Mouse (Mus musculus): Measurements from ENCODE around the gene B3glct. TPM values are rescaled to one million over a fixed set of nuclear protein-coding genes. Genes with fewer than 3 reads are reported as not detected.

Gene B3glct
- polyA plus RNA-seq, 1 experiment from 2014 or later, result 17.8 TPM

DNA sequence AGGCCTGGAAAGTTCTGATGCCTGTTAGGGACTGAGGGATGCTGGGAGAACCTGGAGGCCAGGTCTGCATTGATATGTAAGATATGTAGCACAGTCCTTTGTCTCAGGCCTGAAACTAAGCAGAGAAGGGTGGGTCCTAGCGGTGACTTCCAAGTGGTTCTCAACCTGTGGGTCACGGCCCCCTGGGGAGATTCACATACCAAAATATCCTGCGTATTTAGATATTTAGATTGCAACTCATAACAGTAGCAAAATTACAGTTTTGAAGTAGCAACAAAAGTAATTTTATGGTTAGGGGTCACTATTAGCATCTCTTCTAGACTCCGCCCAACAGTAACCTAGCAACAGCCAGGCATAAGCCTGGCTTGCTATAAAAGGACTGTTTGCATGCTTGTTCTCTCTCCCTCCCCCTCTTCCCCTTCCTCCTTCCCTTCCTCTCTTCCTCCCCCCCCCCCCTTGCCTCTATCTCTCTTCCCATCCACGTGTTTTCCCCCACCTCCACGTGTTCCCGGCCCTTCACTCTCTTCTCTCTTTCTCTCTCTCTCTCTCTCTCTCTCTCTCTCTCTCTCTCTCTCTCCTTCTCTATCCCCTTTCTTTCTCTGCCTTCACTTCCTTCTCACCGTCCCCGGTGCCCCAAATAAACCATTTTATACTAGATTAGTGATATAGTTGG, 19.2 kb upstream of the B3glct start:
- no peak overlapping the region for H3K4me2 ChIP-seq (replicated peaks; ENCODE audit: low read depth, low read length)
- no peaks in the 10 kb centered on the region for H3K27me3 ChIP-seq (ENCODE audit: control insufficient read depth, insufficient read depth, low read length)
- no peak overlapping the region for H3K9ac ChIP-seq (replicated peaks; ENCODE audit: low read depth, low read length)
- no peaks in the 10 kb centered on the region for H3K36me3 ChIP-seq (ENCODE audit: control insufficient read depth, insufficient read depth, low read length)
- no peak overlapping the region for H3K4me3 ChIP-seq (ENCODE audit: low read depth, low read length)
- 64% methylated on average over 9 of the region's 9 CpGs for WGBS
- H3K27ac ChIP-seq (ENCODE audit: low read length), result no peak overlapping the region
- H3K9me3 ChIP-seq (ENCODE audit: control insufficient read depth, low read depth, low read length), result no peaks in the 10 kb centered on the region
- no peak for ATAC-seq (ENCODE audit: insufficient number of reproducible peaks, insufficient read depth, low FRiP score, low read depth)
- no peaks in the 10 kb centered on the region for H3K4me1 ChIP-seq (ENCODE audit: control insufficient read depth, insufficient read depth, low read length)

DNA sequence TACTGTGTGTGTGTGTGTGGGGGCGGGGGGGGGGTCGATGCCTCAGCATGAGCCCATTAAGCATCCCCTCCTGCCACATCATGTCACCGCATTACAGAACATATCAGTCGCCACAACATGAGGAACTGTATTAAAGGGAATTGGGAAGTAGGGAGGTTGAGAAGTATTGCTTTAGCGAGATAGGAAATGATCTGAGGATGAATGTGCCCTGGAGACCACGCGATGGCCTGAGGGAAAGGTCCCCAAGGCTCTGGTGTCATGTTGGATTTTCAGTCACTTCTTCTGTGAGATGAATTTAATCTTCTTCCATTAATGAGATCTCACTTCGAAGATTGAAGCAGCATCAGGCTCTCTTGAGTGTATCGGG, 18.6 kb upstream of the B3glct start:
- WGBS, result 60% methylated on average over 8 of the region's 9 CpGs
- no peak overlapping the region for H3K4me2 ChIP-seq (replicated peaks; ENCODE audit: low read depth, low read length)
- no peak for ATAC-seq (ENCODE audit: insufficient number of reproducible peaks, insufficient read depth, low FRiP score, low read depth)

DNA sequence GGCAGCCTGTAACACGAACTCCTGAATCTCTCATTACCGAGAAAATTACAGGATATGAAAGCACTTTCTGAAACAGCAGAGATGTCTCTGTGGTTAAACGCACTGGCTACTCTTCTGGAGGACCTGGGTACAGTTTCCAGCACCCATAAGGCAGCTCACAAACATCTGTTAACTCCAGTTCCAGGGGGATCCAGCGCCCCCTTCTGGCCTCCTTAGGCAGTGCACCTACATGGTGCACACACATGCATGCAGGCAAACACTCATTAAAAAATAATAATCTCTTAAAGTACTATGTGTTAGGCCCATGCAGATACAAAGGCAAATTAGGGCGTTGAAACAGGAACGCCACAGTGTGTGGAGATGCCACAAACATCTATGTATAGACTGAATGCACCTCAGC, 16.6 kb upstream of the B3glct start:
- H3K27ac ChIP-seq (ENCODE audit: low read length), result no peak overlapping the region
- no peaks in the 10 kb centered on the region for H3K36me3 ChIP-seq (ENCODE audit: control insufficient read depth, insufficient read depth, low read length)
- H3K4me2 ChIP-seq (replicated peaks; ENCODE audit: low read depth, low read length), result no peak overlapping the region
- H3K9me3 ChIP-seq (ENCODE audit: control insufficient read depth, low read depth, low read length), result no peaks in the 10 kb centered on the region
- H3K27me3 ChIP-seq (ENCODE audit: control insufficient read depth, insufficient read depth, low read length), result no peaks in the 10 kb centered on the region
- no peak overlapping the region for H3K9ac ChIP-seq (replicated peaks; ENCODE audit: low read depth, low read length)
- no peak for ATAC-seq (ENCODE audit: insufficient number of reproducible peaks, insufficient read depth, low FRiP score, low read depth)
- no peaks in the 10 kb centered on the region for H3K4me1 ChIP-seq (ENCODE audit: control insufficient read depth, insufficient read depth, low read length)
- 86% methylated on average over 6 of the region's 6 CpGs for WGBS
- H3K4me3 ChIP-seq (ENCODE audit: low read depth, low read length), result no peak overlapping the region

More for the DNA sequence above, 18.6 kb upstream of the B3glct start:
- H3K36me3 ChIP-seq (ENCODE audit: control insufficient read depth, insufficient read depth, low read length), result no peaks in the 10 kb centered on the region
- no peaks in the 10 kb centered on the region for H3K27me3 ChIP-seq (ENCODE audit: control insufficient read depth, insufficient read depth, low read length)
- no peak overlapping the region for H3K4me3 ChIP-seq (ENCODE audit: low read depth, low read length)
- H3K9ac ChIP-seq (replicated peaks; ENCODE audit: low read depth, low read length), result no peak overlapping the region
- no peaks in the 10 kb centered on the region for H3K4me1 ChIP-seq (ENCODE audit: control insufficient read depth, insufficient read depth, low read length)
- no peaks in the 10 kb centered on the region for H3K9me3 ChIP-seq (ENCODE audit: control insufficient read depth, low read depth, low read length)
- H3K27ac ChIP-seq (ENCODE audit: low read length), result no peak overlapping the region

- Histone ChIP-seq H3K27ac (ENCODE audit: low read length) (no peak overlapping the region), H3K9me3 (ENCODE audit: control insufficient read depth, low read depth, low read length) (no peaks in the 10 kb centered on the region), H3K9ac (replicated peaks; ENCODE audit: low read depth, low read length) (no peak overlapping the region), H3K4me3 (ENCODE audit: low read depth, low read length) (no peak overlapping the region), H3K36me3 (ENCODE audit: control insufficient read depth, insufficient read depth, low read length) (no peaks in the 10 kb centered on the region), H3K27me3 (ENCODE audit: control insufficient read depth, insufficient read depth, low read length) (no peaks in the 10 kb centered on the region), H3K4me2 (replicated peaks; ENCODE audit: low read depth, low read length) (no peak overlapping the region), H3K4me1 (ENCODE audit: control insufficient read depth, insufficient read depth, low read length) (no peaks in the 10 kb centered on the region)
- ATAC-seq (ENCODE audit: insufficient number of reproducible peaks, insufficient read depth, low FRiP score, low read depth), result no peak
- WGBS, result 95% methylated on average over 6 of the region's 6 CpGs
Observed at GRCm38 (mm10) chr5:149662980-149663379, 15.1 kb upstream of the B3glct start.

DNA sequence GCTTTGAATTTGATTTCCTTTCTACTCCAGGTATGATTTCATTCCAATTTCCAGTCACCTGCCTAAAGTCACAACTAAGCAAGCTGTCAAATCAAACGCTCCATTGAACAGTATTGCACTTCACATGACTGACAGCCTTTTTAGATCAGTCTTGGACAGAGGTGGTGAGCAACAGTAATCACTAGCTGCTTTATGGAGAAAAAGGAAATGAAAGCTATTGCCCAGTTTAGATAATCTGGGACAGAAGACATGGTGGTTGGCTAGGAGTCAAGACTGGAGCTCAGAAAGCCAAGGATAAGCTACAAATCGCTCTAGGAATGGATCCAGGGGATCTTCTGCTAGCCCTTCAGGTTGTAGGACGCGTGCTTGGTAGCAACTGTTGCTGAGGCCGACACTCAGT, 14.6 kb upstream of the B3glct start:
- no peak overlapping the region for H3K27ac ChIP-seq (ENCODE audit: low read length)
- no peak overlapping the region for H3K4me2 ChIP-seq (replicated peaks; ENCODE audit: low read depth, low read length)
- ATAC-seq (ENCODE audit: insufficient number of reproducible peaks, insufficient read depth, low FRiP score, low read depth), result no peak
- H3K27me3 ChIP-seq (ENCODE audit: control insufficient read depth, insufficient read depth, low read length), result no peaks in the 10 kb centered on the region
- H3K9ac ChIP-seq (replicated peaks; ENCODE audit: low read depth, low read length), result no peak overlapping the region
- H3K36me3 ChIP-seq (ENCODE audit: control insufficient read depth, insufficient read depth, low read length), result no peaks in the 10 kb centered on the region
- no peak overlapping the region for H3K4me3 ChIP-seq (ENCODE audit: low read depth, low read length)
- no peaks in the 10 kb centered on the region for H3K9me3 ChIP-seq (ENCODE audit: control insufficient read depth, low read depth, low read length)
- WGBS, result 80% methylated on average over 5 of the region's 5 CpGs
- no peaks in the 10 kb centered on the region for H3K4me1 ChIP-seq (ENCODE audit: control insufficient read depth, insufficient read depth, low read length)

- ATAC-seq (ENCODE audit: insufficient number of reproducible peaks, insufficient read depth, low FRiP score, low read depth), result no peak
- Histone ChIP-seq H3K36me3 (ENCODE audit: control insufficient read depth, insufficient read depth, low read length) (no peaks in the 10 kb centered on the region), H3K4me2 (replicated peaks; ENCODE audit: low read depth, low read length) (no peak overlapping the region), H3K27ac (ENCODE audit: low read length) (no peak overlapping the region), H3K9ac (replicated peaks; ENCODE audit: low read depth, low read length) (no peak overlapping the region), H3K9me3 (ENCODE audit: control insufficient read depth, low read depth, low read length) (no peaks in the 10 kb centered on the region), H3K4me3 (ENCODE audit: low read depth, low read length) (no peak overlapping the region), H3K4me1 (ENCODE audit: control insufficient read depth, insufficient read depth, low read length) (peaks cover 3% of the 10 kb centered on the region; the same call in 1 of the 2 replicates), H3K27me3 (ENCODE audit: control insufficient read depth, insufficient read depth, low read length) (no peaks in the 10 kb centered on the region)
- WGBS, result 90% methylated on average over 3 of the region's 3 CpGs
Observed at GRCm38 (mm10) chr5:149677196-149677595, 834 bp upstream of the B3glct start.

DNA sequence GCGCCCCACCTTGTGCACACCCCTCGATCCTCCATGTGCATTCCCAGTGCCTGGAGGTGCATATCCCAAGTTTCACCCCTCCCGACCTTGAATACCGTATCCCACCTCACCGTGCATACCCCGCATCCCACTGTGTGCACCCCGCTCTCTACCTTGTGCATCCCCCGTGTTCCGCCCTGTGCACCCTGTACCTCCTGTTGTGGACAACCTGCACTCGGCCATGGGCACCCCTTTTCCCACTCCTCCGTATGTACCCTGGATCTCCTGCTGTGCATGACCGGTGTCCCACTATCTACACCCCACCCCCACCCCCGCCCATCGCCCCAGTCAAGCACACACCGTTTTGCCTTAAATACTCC, 939 bp downstream of the B3glct start:
- peak; percentile 20 for ATAC-seq (ENCODE audit: insufficient number of reproducible peaks, insufficient read depth, low FRiP score, low read depth)
- H3K4me1 ChIP-seq (ENCODE audit: control insufficient read depth, insufficient read depth, low read length), result peaks cover 3% of the 10 kb centered on the region; the same call in 1 of the 2 replicates
- H3K27me3 ChIP-seq (ENCODE audit: control insufficient read depth, insufficient read depth, low read length), result no peaks in the 10 kb centered on the region
- H3K4me2 ChIP-seq (replicated peaks; ENCODE audit: low read depth, low read length), result peak overlapping the region; percentile 98
- peak overlapping the region; percentile 50 for H3K4me3 ChIP-seq (ENCODE audit: low read depth, low read length)
- H3K27ac ChIP-seq (ENCODE audit: low read length), result no peak overlapping the region
- 1% methylated on average over 15 of the region's 15 CpGs for WGBS
- no peaks in the 10 kb centered on the region for H3K36me3 ChIP-seq (ENCODE audit: control insufficient read depth, insufficient read depth, low read length)
- H3K9ac ChIP-seq (replicated peaks; ENCODE audit: low read depth, low read length), result peak overlapping the region; percentile 68
- no peaks in the 10 kb centered on the region for H3K9me3 ChIP-seq (ENCODE audit: control insufficient read depth, low read depth, low read length)

GRCm38 (mm10) chr5:149679362-149679761, 1.3 kb downstream of the B3glct start:
- Histone ChIP-seq H3K9ac (replicated peaks; ENCODE audit: low read depth, low read length) (no peak overlapping the region), H3K27ac (ENCODE audit: low read length) (no peak overlapping the region)

GRCm38 (mm10) chr5:149679886-149680285, 1.9 kb downstream of the B3glct start:
- H3K9me3 ChIP-seq (ENCODE audit: control insufficient read depth, low read depth, low read length), result no peaks in the 10 kb centered on the region
- 39% methylated on average over 7 of the region's 7 CpGs for WGBS
- no peak overlapping the region for H3K4me3 ChIP-seq (ENCODE audit: low read depth, low read length)
- no peak overlapping the region; the same call in 1 of the 2 replicates for H3K4me2 ChIP-seq (replicated peaks; ENCODE audit: low read depth, low read length)
- peaks cover 3% of the 10 kb centered on the region; the same call in 1 of the 2 replicates for H3K4me1 ChIP-seq (ENCODE audit: control insufficient read depth, insufficient read depth, low read length)
- no peaks in the 10 kb centered on the region for H3K27me3 ChIP-seq (ENCODE audit: control insufficient read depth, insufficient read depth, low read length)
- ATAC-seq (ENCODE audit: insufficient number of reproducible peaks, insufficient read depth, low FRiP score, low read depth), result no peak
- no peaks in the 10 kb centered on the region for H3K36me3 ChIP-seq (ENCODE audit: control insufficient read depth, insufficient read depth, low read length)
- no peak overlapping the region for H3K27ac ChIP-seq (ENCODE audit: low read length)
- H3K9ac ChIP-seq (replicated peaks; ENCODE audit: low read depth, low read length), result no peak overlapping the region

More at GRCm38 (mm10) chr5:149679362-149679761, 1.3 kb downstream of the B3glct start:
- WGBS, result 11% methylated on average over 12 of the region's 12 CpGs
- Histone ChIP-seq H3K9me3 (ENCODE audit: control insufficient read depth, low read depth, low read length) (no peaks in the 10 kb centered on the region), H3K4me2 (replicated peaks; ENCODE audit: low read depth, low read length) (peak overlapping the region; percentile 98), H3K4me1 (ENCODE audit: control insufficient read depth, insufficient read depth, low read length) (peaks cover 3% of the 10 kb centered on the region; the same call in 1 of the 2 replicates), H3K4me3 (ENCODE audit: low read depth, low read length) (peak overlapping the region; percentile 50), H3K27me3 (ENCODE audit: control insufficient read depth, insufficient read depth, low read length) (no peaks in the 10 kb centered on the region), H3K36me3 (ENCODE audit: control insufficient read depth, insufficient read depth, low read length) (no peaks in the 10 kb centered on the region)
- no peak for ATAC-seq (ENCODE audit: insufficient number of reproducible peaks, insufficient read depth, low FRiP score, low read depth)
